Mouse (Mus musculus): ENCODE results near the gene Vmn1r42.
"Not testable (repeated sequence)": the region's sequence is repeated elsewhere in the genome, so short reads cannot be mapped to it uniquely, and the experiment has no call there.

The Vmn1r42 gene

GRCm38 (mm10) chr6:89876313-89876712 lies at the start of gene Vmn1r42, which contains the start of gene Vmn1r43:
Gene Vmn1r42, minus strand, starts transcription at chr6:89876413.
Gene Vmn1r43, minus strand, starts transcription at chr6:89876413.
- DNase-seq (ENCODE audit: low spot score in 2 of 2), result not testable (repeated sequence)

- DNase-seq (ENCODE audit: low spot score in 2 of 2), result no peak
Observed at GRCm38 (mm10) chr6:89883812-89884211, 7.6 kb upstream of the Vmn1r42 start.

DNA sequence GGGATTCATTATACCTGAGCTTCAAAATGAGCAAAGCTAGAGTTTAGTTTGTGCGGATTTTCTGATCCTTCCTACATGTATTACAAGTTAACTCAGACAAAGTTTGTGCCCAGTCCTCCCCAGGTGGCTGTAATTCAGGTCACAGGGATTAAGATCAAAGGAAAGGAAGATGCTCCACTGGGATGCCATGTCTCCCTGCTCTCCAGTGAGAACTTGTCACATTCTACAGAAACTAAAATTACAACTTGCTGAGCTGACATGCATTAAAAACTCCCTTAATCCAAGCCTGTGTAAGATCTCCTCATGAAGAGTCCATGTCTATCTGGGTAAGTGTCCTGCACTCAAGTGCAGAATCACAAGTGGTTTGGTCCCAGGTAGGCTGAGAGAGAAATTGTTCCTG lies 7.1 kb upstream of the Vmn1r42 start, which contains the start of gene Vmn1r44:
Gene Vmn1r44, plus strand, starts transcription at position 301 of the 400 bp plus-strand sequence.
- no peak for DNase-seq (ENCODE audit: low spot score in 2 of 2)

DNA sequence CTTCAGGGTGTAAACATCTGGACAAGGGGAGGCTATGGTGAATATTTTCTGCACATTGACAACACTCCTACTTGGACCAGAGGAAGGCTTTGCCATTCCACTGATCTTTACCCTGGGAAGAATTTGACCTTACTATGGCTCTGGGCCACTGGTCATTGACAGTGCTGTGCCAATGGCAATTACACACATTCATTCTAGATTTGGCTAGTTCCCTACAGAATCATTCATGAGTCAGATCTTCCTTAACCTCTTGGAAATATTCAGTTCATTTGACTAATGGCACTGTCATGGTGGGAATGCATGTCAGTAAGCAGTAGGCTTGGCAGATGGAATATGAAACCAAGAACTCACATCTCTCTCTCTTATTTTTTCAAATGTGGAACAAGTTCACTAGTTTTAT lies 4.7 kb upstream of the Vmn1r42 start:
- DNase-seq (ENCODE audit: low spot score in 2 of 2), result no peak

- DNase-seq (ENCODE audit: low spot score in 2 of 2), result no peak
Observed at GRCm38 (mm10) chr6:89876963-89877362, 750 bp upstream of the Vmn1r42 start.

- no peak for DNase-seq (ENCODE audit: low spot score in 2 of 2)
Observed at GRCm38 (mm10) chr6:89867976-89868375, 8.2 kb downstream of the Vmn1r42 start.

DNA sequence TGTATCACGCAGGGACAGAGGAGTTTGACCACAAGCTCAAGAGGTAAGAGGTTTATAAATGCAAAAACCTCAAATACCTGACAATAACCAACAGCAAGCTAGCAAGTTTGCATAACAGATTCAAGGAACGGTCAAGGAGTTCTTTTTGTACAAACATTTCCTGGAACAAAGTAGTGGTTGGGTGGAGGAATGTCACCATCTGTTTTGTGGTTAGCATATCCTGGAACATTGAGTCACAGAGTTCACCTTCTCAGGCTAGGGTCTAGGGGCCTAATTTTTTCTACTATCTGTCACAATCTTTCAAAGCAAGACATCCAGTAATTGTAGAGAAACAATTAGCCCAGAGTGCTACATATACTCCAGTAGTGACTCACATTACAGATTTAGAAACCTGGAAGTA lies 8.9 kb downstream of the Vmn1r42 start:
- DNase-seq (ENCODE audit: low spot score in 2 of 2), result no peak

DNA sequence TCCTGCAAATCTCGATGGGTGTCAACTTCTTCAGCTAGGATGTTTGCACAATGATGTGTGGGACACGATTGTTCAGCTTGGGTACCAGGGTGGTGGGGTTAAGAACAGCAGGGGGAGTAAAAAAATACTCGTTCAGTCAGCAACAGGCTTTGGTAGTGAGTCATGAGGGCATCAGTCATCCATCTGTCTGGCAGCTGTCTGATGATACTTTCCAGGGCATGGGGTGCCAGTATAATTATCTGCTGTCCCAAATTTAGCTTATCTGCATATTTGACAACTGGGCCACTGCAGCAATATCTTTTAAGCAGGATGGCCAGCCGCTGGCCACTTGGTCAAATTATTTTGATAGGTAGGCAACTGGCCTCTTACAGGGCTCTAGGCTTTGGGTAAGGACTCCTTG lies 12.4 kb downstream of the Vmn1r42 start:
- no peak for DNase-seq (ENCODE audit: low spot score in 2 of 2)

GRCm38 (mm10) chr6:89859839-89860238 lies 16.4 kb downstream of the Vmn1r42 start:
- DNase-seq (ENCODE audit: low spot score in 2 of 2), result no peak

DNA sequence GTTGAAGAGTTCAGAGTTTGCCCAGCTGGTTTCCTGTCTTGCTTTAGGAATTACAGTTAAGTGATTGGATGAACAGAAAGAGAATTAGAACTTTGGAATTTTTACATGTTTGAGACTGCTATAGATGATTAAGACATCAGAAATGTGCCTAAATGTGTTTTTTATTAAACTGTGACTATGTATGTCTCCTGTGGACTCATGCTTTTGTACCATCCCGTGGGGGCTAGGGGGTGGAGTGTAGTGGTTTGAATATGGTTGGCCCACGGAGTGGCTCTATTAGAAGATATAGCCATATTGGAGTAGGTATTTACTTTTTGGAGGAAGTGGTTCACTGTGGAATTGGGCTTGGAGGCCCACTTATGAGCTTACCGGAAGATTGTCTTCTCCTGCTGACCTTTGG lies 18.7 kb downstream of the Vmn1r42 start:
- no peak for DNase-seq (ENCODE audit: low spot score in 2 of 2)

Measured in spleen, postnatal 36 days (tissue).